Mouse (Mus musculus): ENCODE data around the gene Gm6899.

DNA sequence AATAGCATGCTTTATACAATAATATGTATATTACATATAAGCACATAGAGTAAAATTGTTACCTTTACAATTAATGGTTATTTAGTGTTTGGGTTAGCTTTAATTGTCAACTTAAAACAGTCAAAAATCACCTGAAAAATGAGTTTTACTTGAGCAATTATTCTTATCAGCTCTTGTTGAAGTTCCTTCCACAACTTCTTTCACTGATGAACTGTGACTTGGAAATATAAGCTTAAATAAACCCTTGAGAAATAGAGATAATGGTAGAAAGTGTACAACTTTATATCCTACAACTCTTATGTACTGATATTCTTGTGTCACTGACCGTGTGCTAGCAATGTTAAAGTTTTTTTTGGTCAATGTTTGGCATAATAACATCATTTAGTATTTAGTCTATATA lies 43.2 kb downstream of the Gm6899 start:
- no peak for TF ChIP-seq CTCF (IDR thresholded peaks at IDR 0.05; ENCODE audit: control insufficient read depth, insufficient read depth, low read length)
- no peak for TF ChIP-seq POLR2A (IDR thresholded peaks at IDR 0.05; ENCODE audit: borderline replicate concordance, control insufficient read depth, low read depth, low read length)

Measured in bone marrow, adult 2 months (tissue).